Mouse (Mus musculus) spleen, postnatal 36 days (tissue): ENCODE data around the gene Dnm3.

Experiments used
- DNase-seq, 2 experiments: peaks; one replicate each; pipeline ENCODE4 v3.0.0; 2022; ENCODE audit warnings: low spot score in 2 of 2, mixed read lengths in 1 of 2

Dnm3 gene

DNA sequence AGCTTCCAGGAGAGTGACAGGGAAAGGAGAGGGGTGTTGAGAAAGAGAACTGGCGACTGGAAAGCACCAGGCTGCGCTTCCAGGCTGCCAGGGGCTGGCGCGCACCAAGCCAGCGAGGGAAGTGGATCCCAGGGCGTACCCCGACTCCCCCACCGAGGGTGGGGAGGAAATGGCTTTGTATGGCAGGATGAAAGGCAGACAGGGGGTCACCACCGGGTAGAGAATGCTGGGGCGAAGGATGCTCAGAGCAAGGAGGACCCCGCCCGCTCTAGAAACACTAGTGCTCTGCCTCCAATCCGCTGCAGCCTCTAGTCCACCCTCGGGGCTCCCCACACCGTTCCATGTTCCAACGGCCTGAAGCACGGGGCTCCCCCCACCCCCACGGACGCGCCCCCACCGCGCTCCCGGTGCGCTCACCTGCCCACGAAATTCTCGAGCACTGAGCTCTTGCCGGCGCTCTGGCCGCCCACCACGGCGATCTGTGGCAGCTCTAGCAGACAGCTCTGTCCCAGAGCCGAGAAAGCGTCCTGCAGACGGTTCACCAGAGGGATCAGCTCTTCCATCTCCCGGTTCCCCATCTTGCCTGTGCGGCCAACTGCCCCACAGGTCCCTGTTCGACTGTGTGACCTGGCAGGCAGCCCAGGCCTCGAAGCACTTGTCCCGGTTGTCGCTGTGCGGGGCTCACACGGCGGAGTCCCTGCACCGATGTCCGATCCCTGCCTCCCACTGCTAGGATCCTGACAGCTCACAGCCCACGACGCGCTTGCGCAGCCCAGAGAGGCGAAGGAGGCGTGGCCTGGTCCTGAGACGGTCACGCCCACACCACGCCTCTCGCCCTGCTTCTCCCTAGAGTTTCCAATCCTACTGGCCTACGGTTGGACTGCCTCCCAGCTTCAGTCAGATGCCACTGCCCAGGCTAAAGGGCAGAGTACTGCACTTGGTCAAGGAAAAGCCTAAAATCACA lies at the start of gene Dnm3:
TSS of gene Dnm3 (minus strand) at position 789 of the 964 bp plus-strand sequence.
- peak; percentile 24 to 30 for DNase-seq

GRCm38 (mm10) chr1:162515116-162515515 lies 37.3 kb upstream of the Dnm3 start:
- no peak for DNase-seq

DNA sequence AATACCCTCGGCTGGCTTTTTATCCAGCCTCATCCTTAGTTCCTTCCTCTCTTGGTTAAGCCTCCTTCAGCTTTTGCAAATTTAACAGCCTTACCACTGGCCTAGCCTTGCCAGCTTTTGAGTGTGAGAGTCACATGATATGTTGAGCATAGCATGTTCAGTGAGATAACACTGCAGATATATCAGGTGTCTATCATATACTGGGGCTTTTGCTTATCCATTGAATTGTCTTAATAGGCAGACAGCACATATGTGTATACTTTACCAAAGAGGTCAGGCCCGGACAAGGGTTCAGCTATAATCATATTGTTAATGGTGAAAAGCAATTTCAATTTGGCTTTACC lies 32.2 kb upstream of the Dnm3 start:
- no peak for DNase-seq

GRCm38 (mm10) chr1:162509329-162510012 lies 31.6 kb upstream of the Dnm3 start:
- DNase-seq = no peak

DNA sequence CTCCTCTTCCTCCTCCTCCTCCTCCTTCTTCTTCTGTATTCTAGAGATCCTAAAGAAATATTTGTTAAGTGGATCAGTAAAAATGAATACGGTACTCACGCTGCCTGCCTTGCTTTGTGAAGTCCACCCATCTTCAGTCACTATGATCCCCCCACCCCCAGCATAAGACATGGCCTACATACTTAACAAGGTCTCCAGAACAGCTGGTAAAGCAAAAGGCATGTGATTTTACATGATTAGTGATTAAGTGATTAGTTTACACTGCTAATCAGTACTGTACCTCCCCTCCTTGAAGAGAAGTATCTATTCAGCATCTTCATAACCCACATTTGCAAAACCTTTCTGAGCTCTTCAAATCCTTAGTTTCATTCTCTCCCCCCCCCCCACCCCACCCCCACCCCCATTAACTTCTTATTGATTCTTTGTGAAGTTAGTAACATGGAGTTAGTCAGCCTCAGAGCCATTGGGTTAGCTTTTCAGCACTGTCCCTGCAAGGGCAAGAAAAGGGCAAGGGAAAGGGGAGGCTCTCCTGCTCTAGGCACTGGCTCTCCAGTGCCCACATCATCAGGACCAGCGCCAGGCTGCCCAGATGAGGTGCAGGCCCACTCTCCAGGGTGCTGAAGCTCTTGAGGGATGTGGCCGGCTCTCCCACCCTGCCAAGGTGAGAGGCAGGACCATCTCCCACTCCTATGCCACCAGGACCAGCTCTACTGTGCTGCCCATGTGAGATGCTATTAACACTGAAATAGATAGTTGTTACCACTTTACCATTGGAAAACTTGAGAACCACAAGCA lies 30.6 kb upstream of the Dnm3 start:
- no peak for DNase-seq

- no peak for DNase-seq
Measured at GRCm38 (mm10) chr1:162506516-162506915, 28.7 kb upstream of the Dnm3 start.

- no peak for DNase-seq
Measured at GRCm38 (mm10) chr1:162505649-162506048, 27.8 kb upstream of the Dnm3 start.

- DNase-seq = no peak
Measured at GRCm38 (mm10) chr1:162476531-162477080, 1.2 kb downstream of the Dnm3 start.

DNA sequence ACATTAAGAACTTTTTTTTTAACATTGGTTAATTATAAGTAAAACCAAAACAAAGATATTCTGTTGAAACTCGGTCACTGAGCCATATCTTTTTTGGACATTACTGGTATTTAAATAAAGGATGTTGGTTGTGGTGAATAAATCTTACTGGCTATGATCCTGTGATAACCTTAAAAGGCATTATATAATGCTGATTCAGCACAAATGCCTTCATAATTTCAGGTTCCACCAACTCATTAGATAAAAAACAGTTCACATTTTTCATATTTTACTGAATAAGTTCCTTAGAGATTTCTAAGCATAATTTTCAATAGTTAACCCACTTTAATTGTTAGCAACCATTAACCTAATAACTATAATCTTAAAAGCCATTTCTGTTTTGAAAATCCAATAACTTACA lies 4.9 kb downstream of the Dnm3 start:
- no peak for DNase-seq

DNA sequence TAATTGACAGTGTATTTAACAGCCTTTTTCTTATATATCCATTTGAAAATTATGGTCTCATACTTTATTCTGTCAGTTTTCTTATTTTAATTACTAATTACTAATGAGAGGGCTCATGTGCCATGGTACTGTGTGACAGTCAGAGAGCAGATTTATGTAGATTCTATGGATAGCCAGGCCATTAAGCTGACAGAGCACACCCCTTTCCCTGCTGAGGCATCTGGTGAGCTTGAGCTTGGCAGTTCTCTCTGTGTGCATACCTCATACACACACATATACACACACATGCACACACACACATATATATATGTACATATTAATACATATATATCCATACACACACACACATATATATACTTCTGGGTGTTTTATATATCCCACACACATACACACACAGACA lies 6.7 kb downstream of the Dnm3 start:
- DNase-seq = no peak

- DNase-seq = no peak
Measured at GRCm38 (mm10) chr1:162469752-162470280, 8.0 kb downstream of the Dnm3 start.

- DNase-seq = no peak
Measured at GRCm38 (mm10) chr1:162463676-162464075, 14.2 kb downstream of the Dnm3 start.

- no peak for DNase-seq
Measured at GRCm38 (mm10) chr1:162458711-162459110, 19.1 kb downstream of the Dnm3 start.

DNA sequence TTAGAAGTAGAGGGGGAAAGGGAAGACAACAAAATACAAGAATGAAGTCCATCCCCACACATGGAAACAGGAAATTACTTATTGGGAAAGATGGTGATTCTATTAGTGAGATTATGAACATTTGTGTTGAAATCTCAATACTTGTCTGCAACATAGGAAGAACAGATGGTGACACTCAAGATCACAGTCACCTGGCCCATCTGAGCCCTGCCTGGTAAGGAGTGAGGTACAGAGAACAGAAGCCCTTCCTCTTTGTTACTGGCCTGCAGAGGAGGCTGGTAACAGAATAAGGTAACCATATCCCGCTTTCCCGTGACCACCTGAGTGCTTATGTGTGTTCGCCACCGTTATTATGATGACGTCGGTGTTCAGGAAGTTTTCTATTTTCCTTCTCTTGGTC lies 21.0 kb downstream of the Dnm3 start:
- no peak for DNase-seq

GRCm38 (mm10) chr1:162456406-162456805 lies 21.4 kb downstream of the Dnm3 start:
- DNase-seq = no peak

DNA sequence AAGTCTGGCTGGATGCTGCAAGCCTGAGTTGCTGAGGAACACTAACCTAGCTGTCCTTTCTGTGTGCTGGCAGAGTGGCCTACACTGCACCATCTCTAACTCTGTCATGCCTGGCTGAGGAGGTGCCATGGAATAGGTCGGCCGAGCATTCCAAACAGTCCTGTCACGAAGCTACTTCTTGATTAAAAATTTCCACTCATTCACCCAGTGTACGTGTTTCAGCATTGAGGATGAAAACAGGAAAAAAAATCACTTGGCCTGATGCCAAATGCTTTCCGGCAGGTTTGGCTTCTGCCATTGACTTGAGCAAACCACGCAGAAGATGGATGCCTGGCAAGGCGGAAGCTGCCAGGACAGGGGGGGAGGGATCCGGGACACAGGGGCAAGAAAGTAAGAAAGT lies 24.3 kb downstream of the Dnm3 start:
- no peak for DNase-seq

GRCm38 (mm10) chr1:162453030-162453429 lies 24.8 kb downstream of the Dnm3 start:
- DNase-seq = no peak

DNA sequence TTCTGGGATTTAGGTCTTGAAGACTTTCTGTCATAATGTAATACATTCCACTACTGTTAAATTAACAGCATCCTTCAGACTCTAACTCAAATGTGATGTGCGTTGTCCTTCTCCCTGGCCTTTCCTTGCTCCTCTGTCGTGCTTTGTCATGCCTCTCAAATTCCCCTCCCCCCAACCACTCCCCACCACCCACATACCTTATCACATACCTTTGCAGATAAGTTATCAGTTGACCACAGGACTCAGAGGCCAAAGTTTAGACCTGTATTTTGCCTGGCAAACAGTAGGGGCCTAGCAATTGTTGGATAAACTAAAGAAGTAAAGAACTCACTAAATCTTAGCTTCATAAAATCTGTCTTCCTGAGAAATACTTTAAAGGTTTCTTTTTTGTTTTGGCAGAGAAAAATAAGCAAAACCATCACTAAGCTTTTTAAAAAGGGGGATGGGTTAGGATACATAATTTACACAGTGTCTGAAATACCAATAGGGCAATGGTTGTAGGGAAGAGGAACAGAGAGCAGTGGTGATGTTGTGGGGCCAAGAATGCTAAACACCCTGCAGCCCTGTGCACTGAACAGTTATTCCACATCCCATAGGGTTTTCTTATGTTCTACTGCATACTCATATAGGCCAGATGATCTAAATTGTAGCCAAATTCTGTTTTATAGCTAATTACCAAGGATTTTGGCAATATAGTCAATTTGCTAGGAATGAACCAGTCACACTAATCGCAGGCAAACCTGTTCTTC lies 28.5 kb downstream of the Dnm3 start:
- no peak for DNase-seq

DNA sequence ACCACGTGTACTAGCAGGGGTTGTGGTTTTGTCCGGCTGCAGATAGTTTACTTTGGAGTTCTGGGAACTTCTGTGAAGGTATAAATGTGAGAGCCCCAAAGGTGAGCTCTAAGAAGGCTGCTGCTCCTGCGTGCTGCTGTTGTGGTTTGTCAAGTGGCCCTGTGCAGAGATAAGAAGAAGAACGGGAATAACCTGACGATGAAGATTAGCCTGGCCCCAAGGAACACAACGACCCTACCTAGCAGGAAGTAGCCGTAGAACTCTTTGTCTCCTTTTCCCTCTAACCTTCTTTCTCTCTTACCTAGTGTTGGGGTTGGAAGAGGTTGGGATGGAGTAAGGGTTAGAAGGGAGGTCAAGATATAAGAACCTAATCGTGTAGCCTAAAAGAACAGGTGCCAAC lies 33.0 kb downstream of the Dnm3 start:
- DNase-seq = no peak

DNA sequence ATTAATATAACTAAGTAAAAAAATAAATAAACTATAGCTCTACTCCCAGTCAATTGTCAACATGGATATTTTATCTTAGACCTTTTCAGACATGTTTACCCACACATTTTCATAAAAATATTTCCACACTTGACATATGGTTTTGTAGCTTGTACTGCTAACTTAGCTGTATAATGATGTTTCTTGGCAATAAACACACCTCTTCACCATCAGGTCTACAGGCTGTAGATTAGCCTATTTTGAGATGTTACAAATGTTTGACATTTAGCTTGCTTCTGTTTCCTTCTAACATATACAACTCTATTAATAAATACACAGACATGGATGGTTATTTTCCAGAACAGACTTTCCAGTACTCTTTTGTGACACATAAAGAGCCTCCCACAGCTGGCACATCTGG lies 38.3 kb downstream of the Dnm3 start:
- no peak for DNase-seq

DNA sequence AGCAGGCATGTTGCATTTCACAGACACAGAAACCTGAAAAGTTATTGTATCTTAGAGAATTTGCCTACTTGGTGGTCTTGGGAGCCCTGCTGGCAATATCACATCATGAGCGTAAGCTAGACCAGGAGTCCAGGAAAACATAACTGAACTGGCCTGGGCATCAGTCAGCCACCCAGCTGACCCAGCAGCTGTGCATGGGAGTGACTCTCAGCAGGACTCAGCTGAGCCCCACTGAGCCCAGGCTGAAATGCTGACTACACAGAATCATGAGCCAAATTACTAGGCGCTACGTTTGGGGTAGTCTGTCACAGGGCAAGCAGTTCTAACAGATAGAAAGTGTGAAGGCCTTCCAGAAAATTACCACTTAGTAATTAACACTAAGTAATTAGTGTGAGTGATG lies 41.2 kb downstream of the Dnm3 start:
- no peak for DNase-seq
